ENCODE assay signal across 9 mouse cellular contexts in genomic region chr11:26210582-26211180, GRCm38 (mm10). TPM values are rescaled to one million over a fixed set of nuclear protein-coding genes. Genes with fewer than 3 reads are reported as not detected.
DNase-seq lines count a peak whose midpoint lies in the region; ATAC-seq lines count a peak whose summit lies in the region.
"Had no signal": no experiment of that assay in that cellular context is flagged by ENCODE, and none has a peak within 500 bp of the region (broad histone marks: within the 10 kb centered on the region; RNA-seq: fewer than 3 reads in every experiment).

Gene 5730522E02Rik, minus strand, starts transcription at chr11:26210763.

- DNase-seq in heart, adult 11 months: peak; percentile 79
- no peak for DNase-seq in heart, adult 8-10 months (ENCODE audit: low spot score)
- peak; percentile 9 for DNase-seq in CD4-positive helper T cell, adult 2 months (ENCODE audit: low read depth, low spot score)
- DNase-seq in midbrain, embryonic 10.5 days (ENCODE audit: low spot score): peak; percentile 73
- no peak for DNase-seq in cerebellum, postnatal 10 days
- no peak for DNase-seq in spleen, postnatal 10 days (ENCODE audit: low spot score in 2 of 2)

- peak within 1 kb of the TSS; percentile 93 for H3K27ac ChIP-seq in embryonic facial prominence, embryonic 15.5 days (replicated peaks)
- peak within 1 kb of the TSS; percentile 96 for H3K27ac ChIP-seq in intestine, embryonic 15.5 days
- H3K27ac ChIP-seq in midbrain, embryonic 10.5 days (replicated peaks): peak within 1 kb of the TSS; percentile 99

- no peaks in the 10 kb centered on the region for H3K36me3 ChIP-seq in embryonic facial prominence, embryonic 15.5 days
- no peaks in the 10 kb centered on the region for H3K36me3 ChIP-seq in intestine, embryonic 15.5 days
- H3K36me3 ChIP-seq in midbrain, embryonic 10.5 days: no peaks in the 10 kb centered on the region

- no peaks in the 10 kb centered on the region for H3K27me3 ChIP-seq in embryonic facial prominence, embryonic 15.5 days
- H3K27me3 ChIP-seq in intestine, embryonic 15.5 days (replicated peaks): no peaks in the 10 kb centered on the region
- no peaks in the 10 kb centered on the region for H3K27me3 ChIP-seq in midbrain, embryonic 10.5 days (ENCODE audit: low read depth, poor library complexity, severe bottlenecking)

- ATAC-seq in embryonic facial prominence, embryonic 15.5 days (ENCODE audit: insufficient number of reproducible peaks, low FRiP score, low TSS enrichment, low read depth): peak; percentile 49
- ATAC-seq in intestine, embryonic 15.5 days: no peak; the same call in 1 of the 2 replicates
- ATAC-seq: Patski had no signal

- 0 out of 2 replicates have a peak, but pooled peaks cover 5% of the 10 kb centered on the region for H3K4me1 ChIP-seq in embryonic facial prominence, embryonic 15.5 days
- no peaks in the 10 kb centered on the region for H3K4me1 ChIP-seq in intestine, embryonic 15.5 days (replicated peaks)
- peaks cover 19% of the 10 kb centered on the region for H3K4me1 ChIP-seq in midbrain, embryonic 10.5 days

- no peaks in the 10 kb centered on the region for H3K9me3 ChIP-seq in embryonic facial prominence, embryonic 15.5 days (replicated peaks)
- no peaks in the 10 kb centered on the region for H3K9me3 ChIP-seq in intestine, embryonic 15.5 days
- H3K9me3 ChIP-seq in midbrain, embryonic 10.5 days (replicated peaks): no peaks in the 10 kb centered on the region

- 1% methylated on average over 31 of the region's 31 CpGs for WGBS in embryonic facial prominence, embryonic 15.5 days
- under 1% methylated on average over 31 of the region's 31 CpGs for WGBS in intestine, embryonic 15.5 days
- whole genome bisulfite sequencing in midbrain, embryonic 10.5 days: 4% methylated on average over 31 of the region's 31 CpGs

- peak within 1 kb of the TSS; percentile 69 for H3K4me2 ChIP-seq in embryonic facial prominence, embryonic 15.5 days (replicated peaks)
- peak within 1 kb of the TSS; percentile 80 for H3K4me2 ChIP-seq in intestine, embryonic 15.5 days (replicated peaks)

- H3K9ac ChIP-seq in embryonic facial prominence, embryonic 15.5 days: peak within 1 kb of the TSS; percentile 84
- H3K9ac ChIP-seq in intestine, embryonic 15.5 days: peak within 1 kb of the TSS; percentile 89

- peak within 1 kb of the TSS; percentile 70 for H3K4me3 ChIP-seq in embryonic facial prominence, embryonic 15.5 days (replicated peaks)
- peak within 1 kb of the TSS; percentile 62 for H3K4me3 ChIP-seq in intestine, embryonic 15.5 days (replicated peaks)
- H3K4me3 ChIP-seq in midbrain, embryonic 10.5 days: peak within 1 kb of the TSS; percentile 77

RNA-seq across cellular contexts. Expression of gene 5730522E02Rik, which starts in this region (rescaled TPM):
- not detected for total RNA-seq in heart, adult 8-10 months (2022)
- polyA plus RNA-seq in embryonic facial prominence, embryonic 15.5 days (2015; fragmentation: Nextera tagmentation; extraction: Ambion mirVana): 3.8 and 5.4 TPM in 2 replicates
- 2.6 and 2.8 TPM in 2 replicates for polyA plus RNA-seq in intestine, embryonic 15.5 days (2015; fragmentation: Nextera tagmentation; extraction: Ambion mirVana)
- polyA plus RNA-seq in midbrain, embryonic 10.5 days (2016; fragmentation: Nextera tagmentation; extraction: Ambion mirVana): 4.0 and 4.3 TPM in 2 replicates
- polyA plus RNA-seq: Patski had no signal

Comparison
In these comparisons a context has a peak if more than half of its experiments do, and no peak if none do; other contexts are left out.
1. DNase-seq: peak in heart, adult 11 months (single experiment), CD4-positive helper T cell, adult 2 months (single experiment) and midbrain, embryonic 10.5 days (single experiment); none in heart, adult 8-10 months (single experiment), cerebellum, postnatal 10 days (0 of 2) and spleen, postnatal 10 days (0 of 2).
2. Peak in every context shown above with its lines, with median percentiles within 50 percentile points of each other: H3K27ac ChIP-seq and H3K4me3 ChIP-seq.